Comparison of ENCODE assay signal across 25 mouse cellular contexts in genomic region chr10:103731981-103732380, GRCm38 (mm10).
DNase-seq lines count a peak whose midpoint lies in the region; ATAC-seq lines count a peak whose summit lies in the region.
"Had no signal": no experiment of that assay in that cellular context is flagged by ENCODE, and none has a peak within 500 bp of the region (broad histone marks: within the 10 kb centered on the region; RNA-seq: fewer than 3 reads in every experiment).

No protein-coding gene starts in this region.

- WGBS in forebrain, embryonic 14.5 days = 49% methylated on average over 5 of the region's 5 CpGs
- WGBS in forebrain, embryonic 10.5 days = 71% methylated on average over 5 of the region's 5 CpGs
- WGBS in kidney, embryonic 14.5 days = 27% methylated on average over 5 of the region's 5 CpGs

- no peaks in the 10 kb centered on the region for H3K27me3 ChIP-seq in forebrain, embryonic 14.5 days (replicated peaks; ENCODE audit: control insufficient read depth, insufficient read depth, low read length)
- peaks cover 10% of the 10 kb centered on the region for H3K27me3 ChIP-seq in forebrain, embryonic 10.5 days (ENCODE audit: poor library complexity, severe bottlenecking)
- H3K27me3 ChIP-seq in kidney, embryonic 14.5 days (ENCODE audit: control insufficient read depth, insufficient read depth, low read length) = no peaks in the 10 kb centered on the region
- H3K27me3 ChIP-seq: embryonic facial prominence, embryonic 15.5 days; heart, embryonic 13.5 days; hindbrain, embryonic 13.5 days had no signal

- H3K9ac ChIP-seq in forebrain, embryonic 14.5 days (ENCODE audit: low read length) = no peak overlapping the region
- no peak overlapping the region for H3K9ac ChIP-seq in kidney, embryonic 14.5 days (ENCODE audit: low read depth, low read length)
- H3K9ac ChIP-seq: embryonic facial prominence, embryonic 15.5 days; heart, embryonic 13.5 days; hindbrain, embryonic 13.5 days had no signal

- H3K4me3 ChIP-seq in forebrain, embryonic 14.5 days (ENCODE audit: low read depth, low read length) = no peak overlapping the region
- no peak overlapping the region for H3K4me3 ChIP-seq in forebrain, embryonic 10.5 days
- no peak overlapping the region for H3K4me3 ChIP-seq in kidney, embryonic 14.5 days (ENCODE audit: low read length)
- H3K4me3 ChIP-seq: embryonic facial prominence, embryonic 15.5 days; erythroblast, embryonic 14.5 days; gastrocnemius, adult 2 months; heart, embryonic 13.5 days; hindbrain, embryonic 13.5 days had no signal

- no peaks in the 10 kb centered on the region for H3K36me3 ChIP-seq in forebrain, embryonic 14.5 days (ENCODE audit: control insufficient read depth, insufficient read depth, low read length)
- no peaks in the 10 kb centered on the region for H3K36me3 ChIP-seq in forebrain, embryonic 10.5 days (replicated peaks)
- no peaks in the 10 kb centered on the region for H3K36me3 ChIP-seq in kidney, embryonic 14.5 days (ENCODE audit: control insufficient read depth, insufficient read depth, low read length)
- H3K36me3 ChIP-seq: embryonic facial prominence, embryonic 15.5 days; G1E; heart, embryonic 13.5 days; hindbrain, embryonic 13.5 days had no signal

- H3K27ac ChIP-seq in forebrain, embryonic 14.5 days (ENCODE audit: low read depth, low read length) = no peak overlapping the region
- no peak overlapping the region for H3K27ac ChIP-seq in forebrain, embryonic 10.5 days
- no peak overlapping the region for H3K27ac ChIP-seq in kidney, embryonic 14.5 days (ENCODE audit: low read depth, low read length)
- H3K27ac ChIP-seq: embryonic facial prominence, embryonic 15.5 days; gastrocnemius, adult 2 months; heart, embryonic 13.5 days had no signal

- no peaks in the 10 kb centered on the region for H3K9me3 ChIP-seq in forebrain, embryonic 14.5 days (replicated peaks; ENCODE audit: control insufficient read depth, low read length)
- H3K9me3 ChIP-seq in forebrain, embryonic 10.5 days = no peaks in the 10 kb centered on the region
- H3K9me3 ChIP-seq in kidney, embryonic 14.5 days (ENCODE audit: control insufficient read depth, low read length) = no peaks in the 10 kb centered on the region
- H3K9me3 ChIP-seq: embryonic facial prominence, embryonic 15.5 days; heart, embryonic 13.5 days; hindbrain, embryonic 13.5 days had no signal

- no peak overlapping the region for H3K4me2 ChIP-seq in forebrain, embryonic 14.5 days (ENCODE audit: low read length)
- no peak overlapping the region for H3K4me2 ChIP-seq in kidney, embryonic 14.5 days (replicated peaks; ENCODE audit: low read depth, low read length)
- H3K4me2 ChIP-seq: embryonic facial prominence, embryonic 15.5 days; heart, embryonic 13.5 days; hindbrain, embryonic 13.5 days had no signal

- ATAC-seq in forebrain, embryonic 14.5 days = no peak
- peak; percentile 46; the same call in 1 of the 2 replicates for ATAC-seq in kidney, embryonic 14.5 days (ENCODE audit: low FRiP score, low TSS enrichment)
- ATAC-seq: CD4-positive, CD25-positive, alpha-beta regulatory T cell, adult 4 months; intestine, embryonic 16.5 days had no signal

- no peaks in the 10 kb centered on the region for H3K4me1 ChIP-seq in forebrain, embryonic 14.5 days (ENCODE audit: control insufficient read depth, insufficient read depth, low read length)
- H3K4me1 ChIP-seq in forebrain, embryonic 10.5 days = peaks cover 10% of the 10 kb centered on the region
- no peaks in the 10 kb centered on the region for H3K4me1 ChIP-seq in kidney, embryonic 14.5 days (ENCODE audit: control insufficient read depth, insufficient read depth, low read length)
- H3K4me1 ChIP-seq: embryonic facial prominence, embryonic 15.5 days; heart, embryonic 13.5 days had no signal

- DNase-seq in embryo, embryonic 11 days = peak; percentile 9
- no peak for DNase-seq in embryo, embryonic 10 days (ENCODE audit: low spot score)
- DNase-seq in forebrain, embryonic 14.5 days (ENCODE audit: low spot score) = peak; percentile 40
- DNase-seq in forebrain, embryonic 10.5 days (ENCODE audit: extremely low spot score, low spot score) = no peak
- no peak for DNase-seq in kidney, adult 9 months
- DNase-seq in retina, postnatal 1 day = peak; percentile 40
- no peak for DNase-seq in retina, embryonic 14.5 days (ENCODE audit: low spot score)
- DNase-seq: adrenal gland, adult 8-10 months; adrenal gland, postnatal 36 days; B cell, adult 2 months; cerebellum, adult 11 months; cerebellum, adult 8-10 months; cerebellum, postnatal 14 days; gastrocnemius, adult 2 months; gastrocnemius, postnatal 36 days; heart, adult 11 months; heart, postnatal 36 days had no signal

Comparison
In these comparisons a context has a peak if more than half of its experiments do, and no peak if none do; other contexts are left out.
1. DNase-seq: peak in embryo, embryonic 11 days (single experiment), forebrain, embryonic 14.5 days (single experiment) and retina, postnatal 1 day (single experiment); none in embryo, embryonic 10 days (single experiment), forebrain, embryonic 10.5 days (single experiment), kidney, adult 9 months (single experiment) and retina, embryonic 14.5 days (single experiment).